Mouse (Mus musculus) liver, embryonic 11.5 days (tissue): ENCODE results near the gene Rab36. TPM values are rescaled to one million over a fixed set of nuclear protein-coding genes. Genes with fewer than 3 reads are reported as not detected.
"Not testable (repeated sequence)": the region's sequence is repeated elsewhere in the genome, so short reads cannot be mapped to it uniquely, and the experiment has no call there.

Source experiments
- ATAC-seq: fragments of 200-750 bp; cut with Nextera tagmentation; replicated peaks from 2 replicates; pipeline ENCODE4 v1.8.0; 2017; ENCODE audit warnings: moderate number of reproducible peaks, mild to moderate bottlenecking, moderate TSS enrichment, moderate library complexity; ENCODE audit not compliant: low FRiP score
- DNase-seq: peaks from one replicate; pipeline ENCODE4 v3.0.0-alpha.2; 2017; ENCODE audit warnings: low spot score
- H3K27ac ChIP-seq: fragments of 300-500 bp; sonication (generic); 2 replicates; pipeline ENCODE4 v1.5.1; 2014; ENCODE audit warnings: mild to moderate bottlenecking, low read depth, low read length, control low read depth
- H3K27me3 ChIP-seq: fragments of 300-500 bp; sonication (generic); replicated peaks from 2 replicates; pipeline ENCODE4 v1.6.1; 2014; ENCODE audit warnings: low read length, mixed read lengths; ENCODE audit not compliant: control insufficient read depth, insufficient read depth
- H3K36me3 ChIP-seq: fragments of 300-500 bp; sonication (generic); 2 replicates; pipeline ENCODE4 v1.6.1; 2014; ENCODE audit warnings: mild to moderate bottlenecking, low read length, moderate library complexity, mixed read lengths; ENCODE audit not compliant: control insufficient read depth, insufficient read depth
- H3K4me1 ChIP-seq: fragments of 300-500 bp; sonication (generic); replicated peaks from 2 replicates; pipeline ENCODE4 v1.6.1; 2014; ENCODE audit warnings: low read length, mixed read lengths; ENCODE audit not compliant: control insufficient read depth, insufficient read depth
- H3K4me2 ChIP-seq: fragments of 300-500 bp; sonication (generic); 2 replicates; pipeline ENCODE4 v1.6.1; 2014; ENCODE audit warnings: mild to moderate bottlenecking, control low read depth, moderate library complexity
- H3K4me3 ChIP-seq: fragments of 300-500 bp; sonication (generic); 2 replicates; pipeline ENCODE4 v1.5.1; 2014; ENCODE audit warnings: low read depth, low read length, control low read depth
- H3K9ac ChIP-seq: fragments of 300-500 bp; sonication (generic); 2 replicates; pipeline ENCODE4 v1.6.1; 2014; ENCODE audit warnings: low read depth, low read length, control low read depth
- H3K9me3 ChIP-seq: fragments of 300-500 bp; sonication (generic); 2 replicates; pipeline ENCODE4 v1.6.1; 2016; ENCODE audit warnings: low read length, inconsistent platforms, mixed read lengths; ENCODE audit not compliant: control insufficient read depth
- WGBS: fragments of 180-500 bp; shearing (Covaris S2); extraction: QIAGEN DNeasy Blood & Tissue Kit; methylation state at CpG from one replicate; pipeline ENCODE4 v1.1.7; 2014; 5-methylcytosine and 5-hydroxymethylcytosine counted together
- polyA plus RNA-seq: library from polyadenylated mRNA; unstranded; fragments of >200 nt; fragmentation: Nextera tagmentation; extraction: Ambion mirVana; gene quantifications from 2 replicates; pipeline ENCODE4 v1.2.1, GENCODE M21; 2014

Gene Rab36
- polyA plus RNA-seq, 1 experiment from 2014 or later = 6.5 TPM

DNA sequence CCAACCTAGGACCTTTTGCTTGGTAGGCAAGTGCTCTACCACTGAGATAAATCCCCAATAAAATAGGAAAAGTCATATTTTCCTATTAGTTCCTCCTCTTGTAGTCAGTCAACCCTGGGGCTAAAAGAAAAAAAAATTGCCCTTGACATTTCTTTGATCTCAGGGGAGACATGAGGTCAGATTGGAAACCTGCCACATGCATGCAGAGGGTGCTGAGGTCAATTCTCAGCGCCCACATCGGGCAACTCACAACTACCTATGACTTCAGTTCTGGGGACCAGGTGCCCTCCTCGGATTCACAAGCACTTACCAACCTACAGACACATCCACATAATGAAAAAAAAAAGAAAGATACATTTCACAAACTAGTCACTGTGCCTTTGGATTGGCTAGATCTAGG is 6.6 kb upstream of the Rab36 start:
- Histone ChIP-seq H3K36me3 (no peaks in the 10 kb centered on the region), H3K9ac (no peak overlapping the region), H3K27ac (no peak overlapping the region), H3K4me2 (no peak overlapping the region), H3K4me1 (peaks cover 2% of the 10 kb centered on the region), H3K27me3 (no peaks in the 10 kb centered on the region), H3K4me3 (no peak overlapping the region), H3K9me3 (no peaks in the 10 kb centered on the region)
- 67% methylated on average over 3 of the region's 3 CpGs for WGBS
- ATAC-seq = no peak
- DNase-seq = no peak

DNA sequence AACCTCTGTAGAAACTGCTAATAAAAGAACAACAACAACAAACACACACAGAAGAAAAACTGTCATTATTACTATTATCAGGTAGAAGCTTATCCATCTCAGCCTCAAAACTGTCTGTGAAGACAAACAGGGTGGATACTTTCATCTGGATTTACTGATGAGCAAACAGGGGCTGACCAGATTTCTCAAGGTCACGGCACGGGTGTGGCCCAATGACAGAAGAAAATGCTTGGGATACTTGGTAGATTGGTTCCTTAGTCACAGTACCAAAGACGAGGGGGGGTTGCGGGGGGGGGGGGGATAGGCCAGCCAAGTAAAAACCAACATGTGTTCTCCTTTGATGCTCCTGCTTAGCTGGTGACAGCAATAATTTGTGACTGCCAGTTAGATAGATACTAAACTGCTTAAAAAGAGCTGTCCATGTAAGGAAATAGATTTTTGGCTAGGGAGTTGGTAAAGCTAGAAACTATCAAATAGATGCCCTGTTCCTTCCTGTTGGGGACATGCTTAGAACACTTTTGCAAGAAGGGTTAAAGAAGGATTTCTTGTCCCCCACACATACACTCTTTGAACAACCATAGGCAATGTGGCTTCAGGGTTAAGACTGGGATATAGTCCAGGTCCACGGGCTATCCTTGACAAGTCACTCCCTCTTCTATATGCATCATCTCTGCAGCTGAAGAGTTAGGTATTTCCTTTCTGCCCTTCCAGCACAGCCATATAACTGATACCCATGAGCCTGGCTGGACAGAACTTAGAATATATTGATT is 5.3 kb upstream of the Rab36 start:
- ATAC-seq = no peak
- WGBS = 71% methylated on average over 5 of the region's 5 CpGs

DNA sequence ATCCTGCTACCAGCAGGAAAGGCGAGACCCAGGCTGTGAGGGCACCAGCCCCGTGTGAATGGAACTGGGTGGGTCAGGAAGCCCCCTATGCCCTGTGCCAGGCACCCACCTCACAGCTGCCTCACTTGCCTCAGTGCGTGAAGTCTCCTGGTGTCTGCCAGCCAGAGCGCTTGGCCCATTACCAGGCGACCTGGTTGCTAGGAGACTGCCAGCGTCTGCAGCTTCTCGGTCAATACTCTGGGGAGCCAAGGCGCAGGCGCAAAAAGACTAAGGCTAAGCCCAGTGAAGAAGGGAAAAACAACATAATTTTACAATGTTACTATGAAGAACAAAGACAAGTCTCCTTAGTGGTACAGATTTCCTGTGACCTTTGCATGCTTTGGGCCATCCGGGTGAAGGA is 4.5 kb upstream of the Rab36 start, which contains the start of gene Rsph14:
Gene Rsph14, minus strand, starts transcription at position 192 of the 400 bp plus-strand sequence.
- H3K27me3 ChIP-seq = no peaks in the 10 kb centered on the region
- no peaks in the 10 kb centered on the region for H3K36me3 ChIP-seq
- H3K9me3 ChIP-seq = no peaks in the 10 kb centered on the region
- ATAC-seq (no peak), DNase-seq (no peak)
- no peak within 1 kb of the TSS for H3K9ac ChIP-seq
- H3K4me3 ChIP-seq = no peak within 1 kb of the TSS
- H3K4me1 ChIP-seq = peaks cover 12% of the 10 kb centered on the region
- no peak within 1 kb of the TSS for H3K4me2 ChIP-seq
- 58% methylated on average over 10 of the region's 10 CpGs for WGBS
- H3K27ac ChIP-seq = no peak within 1 kb of the TSS

More for the DNA sequence above, 5.3 kb upstream of the Rab36 start:
- no peak overlapping the region for H3K4me3 ChIP-seq
- no peaks in the 10 kb centered on the region for H3K9me3 ChIP-seq
- no peak for DNase-seq
- no peaks in the 10 kb centered on the region for H3K27me3 ChIP-seq
- H3K36me3 ChIP-seq = no peaks in the 10 kb centered on the region
- no peak overlapping the region for H3K4me2 ChIP-seq
- peaks cover 7% of the 10 kb centered on the region for H3K4me1 ChIP-seq
- no peak overlapping the region for H3K27ac ChIP-seq
- no peak overlapping the region for H3K9ac ChIP-seq

DNA sequence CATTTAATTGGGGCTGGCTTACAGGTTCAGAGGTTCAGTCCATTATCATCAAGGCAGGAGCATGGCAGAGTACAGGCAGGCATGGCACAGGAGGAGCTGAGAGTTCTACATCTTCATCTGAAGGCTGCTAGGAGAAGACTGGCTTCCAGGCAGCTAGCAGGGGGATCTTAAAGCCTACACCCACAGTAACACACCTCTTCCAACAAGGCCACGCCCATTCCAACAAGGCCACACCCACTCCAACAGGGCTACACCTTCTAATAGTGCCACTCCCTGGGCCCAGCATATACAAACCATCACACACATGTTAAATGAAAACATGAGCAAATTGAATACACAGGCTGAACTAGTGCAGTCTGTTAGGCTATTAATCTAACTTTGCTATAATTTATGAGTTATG is 5.2 kb downstream of the Rab36 start:
- not testable (repeated sequence) for H3K9me3 ChIP-seq, H3K27ac ChIP-seq, H3K36me3 ChIP-seq, H3K4me2 ChIP-seq, H3K4me3 ChIP-seq, DNase-seq, H3K9ac ChIP-seq, H3K27me3 ChIP-seq
- H3K4me1 ChIP-seq = peaks cover 16% of the 10 kb centered on the region
- 10% methylated on average over 1 of the region's 1 CpGs for WGBS
- peak; percentile 60; the same call in 1 of the 2 replicates for ATAC-seq

DNA sequence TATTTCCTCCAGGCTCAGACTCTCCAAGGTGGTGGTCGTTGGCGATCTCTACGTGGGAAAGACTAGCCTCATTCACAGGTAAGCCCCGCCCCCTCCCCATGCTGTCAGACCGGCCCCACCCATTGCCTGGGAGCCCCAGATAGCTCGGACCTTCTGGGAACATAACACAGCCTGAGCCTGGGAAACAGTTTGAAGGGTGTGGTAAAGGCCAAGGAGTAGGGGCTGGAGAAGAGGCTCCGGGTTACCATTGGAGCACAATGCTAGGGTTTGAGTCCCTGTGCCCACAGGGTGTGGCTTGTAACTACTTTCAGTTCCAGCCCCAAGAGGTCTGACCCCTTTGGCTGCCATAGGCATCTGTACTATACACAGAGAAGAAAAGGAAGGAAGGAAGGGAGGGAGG is 7.6 kb downstream of the Rab36 start:
- Histone ChIP-seq H3K4me3 (no peak overlapping the region), H3K4me1 (peaks cover 8% of the 10 kb centered on the region), H3K27me3 (no peaks in the 10 kb centered on the region), H3K9ac (no peak overlapping the region), H3K4me2 (no peak overlapping the region), H3K36me3 (no peaks in the 10 kb centered on the region), H3K27ac (no peak overlapping the region), H3K9me3 (no peaks in the 10 kb centered on the region)
- DNase-seq (no peak), ATAC-seq (peak; percentile 62)
- 23% methylated on average over 7 of the region's 7 CpGs for WGBS

DNA sequence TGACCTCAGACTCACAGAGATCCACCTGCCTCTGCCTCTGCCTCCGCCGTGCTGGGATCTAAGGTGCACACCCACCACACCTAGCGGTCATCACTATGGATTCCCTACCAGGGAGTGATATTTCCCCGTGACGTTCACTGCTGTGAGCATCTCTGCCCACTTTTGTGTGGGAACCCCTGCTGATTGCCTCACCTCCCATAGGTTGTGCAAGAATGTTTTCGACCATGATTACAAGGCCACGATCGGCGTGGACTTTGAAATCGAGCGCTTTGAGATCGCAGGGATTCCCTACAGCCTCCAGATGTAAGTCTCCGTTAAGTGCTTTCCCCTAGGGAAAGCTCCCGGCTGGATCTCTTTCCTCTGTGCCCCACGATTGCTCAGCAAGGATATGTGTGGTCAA is 9.0 kb downstream of the Rab36 start:
- no peaks in the 10 kb centered on the region for H3K36me3 ChIP-seq
- H3K27ac ChIP-seq = no peak overlapping the region
- no peak for ATAC-seq
- H3K9me3 ChIP-seq = no peaks in the 10 kb centered on the region
- no peaks in the 10 kb centered on the region for H3K27me3 ChIP-seq
- H3K4me3 ChIP-seq = no peak overlapping the region
- no peak overlapping the region for H3K9ac ChIP-seq
- 84% methylated on average over 15 of the region's 15 CpGs for WGBS
- peaks cover 8% of the 10 kb centered on the region for H3K4me1 ChIP-seq
- DNase-seq = no peak
- H3K4me2 ChIP-seq = no peak overlapping the region

DNA sequence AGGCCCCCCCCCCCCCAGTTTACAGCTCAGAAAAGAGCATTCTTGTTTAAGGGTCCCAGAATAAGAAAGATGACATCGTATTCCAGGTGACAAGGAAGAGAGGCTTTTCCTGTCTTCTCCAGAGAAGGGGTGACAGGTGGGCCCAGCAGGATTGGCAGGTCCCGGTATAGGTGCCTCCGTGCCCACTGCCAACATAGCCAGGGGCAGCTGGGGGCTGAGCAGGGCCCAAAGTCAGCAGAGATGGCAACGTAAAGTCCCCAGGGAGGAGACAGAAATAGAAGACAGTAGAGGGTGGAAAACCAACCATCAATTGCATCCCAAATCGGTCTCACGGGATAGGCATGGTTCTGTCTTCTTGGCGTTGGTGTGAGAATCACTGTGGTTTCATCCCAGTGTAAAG is 11.9 kb downstream of the Rab36 start:
- peaks cover 12% of the 10 kb centered on the region for H3K4me1 ChIP-seq
- H3K36me3 ChIP-seq = no peaks in the 10 kb centered on the region
- H3K9ac ChIP-seq = no peak overlapping the region
- DNase-seq (no peak), ATAC-seq (no peak)
- H3K27me3 ChIP-seq = no peaks in the 10 kb centered on the region
- no peak overlapping the region for H3K27ac ChIP-seq
- H3K9me3 ChIP-seq = no peaks in the 10 kb centered on the region
- H3K4me2 ChIP-seq = no peak overlapping the region
- 85% methylated on average over 7 of the region's 7 CpGs for WGBS
- H3K4me3 ChIP-seq = no peak overlapping the region

DNA sequence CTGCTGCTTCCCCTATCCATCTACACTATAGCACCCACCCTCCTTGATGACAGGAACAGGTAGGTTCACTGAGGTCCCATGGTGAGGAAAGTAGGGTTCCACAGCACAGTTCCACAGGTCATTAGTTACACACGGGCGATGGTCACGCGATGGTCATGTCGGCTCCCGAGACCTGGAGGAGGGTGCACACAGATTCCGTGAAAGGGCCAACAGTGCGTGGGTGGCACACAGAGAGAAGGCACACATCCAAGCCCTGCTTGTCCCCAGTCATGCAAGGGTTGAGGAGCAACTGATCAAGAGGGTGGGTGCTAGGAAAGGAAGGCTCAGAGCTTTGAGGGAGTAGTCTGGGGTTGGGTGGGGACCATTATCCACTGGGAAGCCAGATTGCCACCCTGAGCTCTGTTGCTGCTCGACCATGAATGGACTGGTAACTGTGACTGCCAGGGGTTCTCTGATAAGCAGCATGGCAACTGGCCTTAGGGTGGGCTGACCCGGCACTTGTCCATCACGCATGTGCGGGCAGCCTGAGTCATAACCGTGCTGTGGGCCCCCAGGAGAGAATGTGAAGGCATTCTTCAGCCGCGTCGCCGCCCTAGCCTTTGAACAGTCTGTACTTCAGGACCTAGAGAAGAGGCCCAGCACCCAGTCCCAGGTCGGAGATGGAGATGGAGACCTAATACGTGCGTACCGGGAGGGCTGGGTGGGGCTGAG is 14.7 kb downstream of the Rab36 start:
- no peak for ATAC-seq
- 87% methylated on average over 21 of the region's 21 CpGs for WGBS
- Histone ChIP-seq H3K4me1 (peaks cover 29% of the 10 kb centered on the region), H3K27ac (no peak overlapping the region), H3K4me3 (no peak overlapping the region), H3K9me3 (no peaks in the 10 kb centered on the region), H3K9ac (no peak overlapping the region), H3K27me3 (no peaks in the 10 kb centered on the region), H3K36me3 (no peaks in the 10 kb centered on the region), H3K4me2 (no peak overlapping the region)
- no peak for DNase-seq
